Comparison of ENCODE assay signal across 15 mouse cellular contexts in genomic region chr14:38597735-38598134, GRCm38 (mm10).
DNase-seq lines count a peak whose midpoint lies in the region; ATAC-seq and TF ChIP-seq lines count a peak whose summit lies in the region.
"Had no signal": no experiment of that assay in that cellular context is flagged by ENCODE, and none has a peak within 500 bp of the region (broad histone marks: within the 10 kb centered on the region; RNA-seq: fewer than 3 reads in every experiment).

No protein-coding gene starts in this region.

- peak; percentile 19 for DNase-seq in forebrain, embryonic 14.5 days (ENCODE audit: low spot score)
- DNase-seq in forebrain, postnatal 0 days: no peak
- no peak for DNase-seq in forebrain, embryonic 10.5 days (ENCODE audit: extremely low spot score, low spot score)
- DNase-seq in midbrain, embryonic 10.5 days (ENCODE audit: low spot score): no peak
- DNase-seq: adrenal gland, adult 2 months; adrenal gland, postnatal 10 days; adrenal gland, postnatal 25 days; cerebellum, adult 11-12 months; cerebellum, adult 2 months; cerebellum, adult 9-10 months; cerebellum, postnatal 10 days; cerebellum, postnatal 25 days had no signal

- H3K4me1 ChIP-seq in forebrain, embryonic 14.5 days (ENCODE audit: control insufficient read depth, insufficient read depth, low read length): no peaks in the 10 kb centered on the region
- H3K4me1 ChIP-seq in forebrain, postnatal 0 days (ENCODE audit: insufficient read depth): no peaks in the 10 kb centered on the region
- H3K4me1 ChIP-seq in forebrain, embryonic 16.5 days (replicated peaks; ENCODE audit: control insufficient read depth, insufficient read depth, low read length): no peaks in the 10 kb centered on the region
- no peaks in the 10 kb centered on the region for H3K4me1 ChIP-seq in forebrain, embryonic 10.5 days
- no peaks in the 10 kb centered on the region for H3K4me1 ChIP-seq in midbrain, embryonic 10.5 days
- H3K4me1 ChIP-seq: embryonic facial prominence, embryonic 10.5 days; embryonic facial prominence, embryonic 12.5 days had no signal

- TF ChIP-seq CTCF in forebrain, postnatal 0 days (IDR thresholded peaks at IDR 0.05; ENCODE audit: low read depth): no peak

- H3K9ac ChIP-seq in forebrain, embryonic 14.5 days (ENCODE audit: low read length): no peak overlapping the region
- H3K9ac ChIP-seq in forebrain, postnatal 0 days: no peak overlapping the region
- no peak overlapping the region for H3K9ac ChIP-seq in forebrain, embryonic 16.5 days (replicated peaks; ENCODE audit: low read depth, low read length)
- H3K9ac ChIP-seq: embryonic facial prominence, embryonic 12.5 days had no signal

- no peak overlapping the region for H3K4me3 ChIP-seq in forebrain, embryonic 14.5 days (ENCODE audit: low read depth, low read length)
- no peak overlapping the region for H3K4me3 ChIP-seq in forebrain, postnatal 0 days (ENCODE audit: low read depth, low read length)
- no peak overlapping the region for H3K4me3 ChIP-seq in forebrain, embryonic 16.5 days (replicated peaks; ENCODE audit: low read length)
- H3K4me3 ChIP-seq in forebrain, embryonic 10.5 days: no peak overlapping the region
- no peak overlapping the region for H3K4me3 ChIP-seq in midbrain, embryonic 10.5 days
- H3K4me3 ChIP-seq: embryonic facial prominence, embryonic 10.5 days; embryonic facial prominence, embryonic 12.5 days had no signal

- ATAC-seq in forebrain, embryonic 14.5 days: peak; percentile 58; the same call in 1 of the 2 replicates
- ATAC-seq in forebrain, postnatal 0 days: no peak
- ATAC-seq in forebrain, embryonic 16.5 days: peak; percentile 55; the same call in 1 of the 2 replicates

- no peak overlapping the region for H3K4me2 ChIP-seq in forebrain, embryonic 14.5 days (ENCODE audit: low read length)
- H3K4me2 ChIP-seq in forebrain, postnatal 0 days (ENCODE audit: low read depth): no peak overlapping the region
- no peak overlapping the region for H3K4me2 ChIP-seq in forebrain, embryonic 16.5 days (ENCODE audit: low read length)
- H3K4me2 ChIP-seq: embryonic facial prominence, embryonic 12.5 days had no signal

- H3K27ac ChIP-seq in forebrain, embryonic 14.5 days (ENCODE audit: low read depth, low read length): no peak overlapping the region
- H3K27ac ChIP-seq in forebrain, postnatal 0 days (ENCODE audit: low read depth, low read length): no peak overlapping the region
- H3K27ac ChIP-seq in forebrain, embryonic 16.5 days (ENCODE audit: low read length): no peak overlapping the region
- H3K27ac ChIP-seq in forebrain, embryonic 10.5 days: no peak overlapping the region
- no peak overlapping the region for H3K27ac ChIP-seq in midbrain, embryonic 10.5 days (replicated peaks)
- H3K27ac ChIP-seq: embryonic facial prominence, embryonic 10.5 days; embryonic facial prominence, embryonic 12.5 days had no signal

- no peaks in the 10 kb centered on the region for H3K36me3 ChIP-seq in forebrain, embryonic 14.5 days (ENCODE audit: control insufficient read depth, insufficient read depth, low read length)
- H3K36me3 ChIP-seq in forebrain, postnatal 0 days (ENCODE audit: insufficient read depth): no peaks in the 10 kb centered on the region
- H3K36me3 ChIP-seq in forebrain, embryonic 16.5 days (ENCODE audit: control insufficient read depth, insufficient read depth): no peaks in the 10 kb centered on the region
- no peaks in the 10 kb centered on the region for H3K36me3 ChIP-seq in forebrain, embryonic 10.5 days (replicated peaks)
- no peaks in the 10 kb centered on the region for H3K36me3 ChIP-seq in midbrain, embryonic 10.5 days
- H3K36me3 ChIP-seq: embryonic facial prominence, embryonic 10.5 days; embryonic facial prominence, embryonic 12.5 days had no signal

- H3K27me3 ChIP-seq in forebrain, embryonic 14.5 days (replicated peaks; ENCODE audit: control insufficient read depth, insufficient read depth, low read length): no peaks in the 10 kb centered on the region
- no peaks in the 10 kb centered on the region for H3K27me3 ChIP-seq in forebrain, postnatal 0 days (ENCODE audit: insufficient read depth, low read length)
- H3K27me3 ChIP-seq in forebrain, embryonic 16.5 days (replicated peaks; ENCODE audit: control insufficient read depth, insufficient read depth, low read length): no peaks in the 10 kb centered on the region
- no peaks in the 10 kb centered on the region for H3K27me3 ChIP-seq in forebrain, embryonic 10.5 days (ENCODE audit: poor library complexity, severe bottlenecking)
- no peaks in the 10 kb centered on the region for H3K27me3 ChIP-seq in midbrain, embryonic 10.5 days (ENCODE audit: low read depth, poor library complexity, severe bottlenecking)
- H3K27me3 ChIP-seq: embryonic facial prominence, embryonic 12.5 days had no signal

- H3K9me3 ChIP-seq in forebrain, embryonic 14.5 days (replicated peaks; ENCODE audit: control insufficient read depth, low read length): no peaks in the 10 kb centered on the region
- no peaks in the 10 kb centered on the region for H3K9me3 ChIP-seq in forebrain, postnatal 0 days (ENCODE audit: low read length)
- H3K9me3 ChIP-seq in forebrain, embryonic 16.5 days (ENCODE audit: control insufficient read depth, low read length): no peaks in the 10 kb centered on the region
- no peaks in the 10 kb centered on the region for H3K9me3 ChIP-seq in forebrain, embryonic 10.5 days
- H3K9me3 ChIP-seq in midbrain, embryonic 10.5 days (replicated peaks): no peaks in the 10 kb centered on the region
- H3K9me3 ChIP-seq: embryonic facial prominence, embryonic 10.5 days; embryonic facial prominence, embryonic 12.5 days had no signal
